Comparison of ENCODE assay signal across 8 mouse cellular contexts in the genomic region with DNA sequence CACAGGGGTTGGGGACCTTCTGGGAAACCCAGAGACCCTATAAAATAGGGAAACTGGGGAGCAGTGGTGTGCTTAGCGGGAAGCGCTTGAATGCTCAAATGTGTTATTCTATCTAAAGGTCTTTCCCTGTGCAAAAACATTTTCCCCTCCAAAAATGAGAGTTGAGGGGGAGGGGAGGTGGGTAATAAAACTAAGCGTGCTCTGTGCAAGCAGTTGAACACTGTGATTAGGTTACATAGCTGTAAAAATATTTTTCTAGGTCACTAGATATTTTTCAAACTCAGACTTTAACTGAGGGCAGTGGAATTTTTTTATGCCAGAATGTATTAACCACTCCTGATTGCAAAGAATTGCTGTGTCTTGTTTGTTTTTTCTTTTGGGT.
DNase-seq lines count a peak whose midpoint lies in the region; ATAC-seq and TF ChIP-seq lines count a peak whose summit lies in the region.

No protein-coding gene starts in this region.

- no peak for DNase-seq in heart, postnatal 36 days
- DNase-seq in layer of hippocampus, adult 8-10 months (ENCODE audit: low spot score in 2 of 2), result no peak
- no peak for DNase-seq in adrenal gland, postnatal 4 days (ENCODE audit: low spot score in 2 of 2)

- ATAC-seq in heart, embryonic 14.5 days (ENCODE audit: insufficient number of reproducible peaks, insufficient read depth, low FRiP score, low read depth), result peak; percentile 9; the same call in 1 of the 2 replicates
- peak; percentile 66; the same call in 1 of the 2 replicates for ATAC-seq in forebrain, embryonic 13.5 days
- no peak for ATAC-seq in liver, embryonic 16.5 days (ENCODE audit: low read depth)
- no peak for ATAC-seq in megakaryocyte progenitor cell, adult 5-6 weeks (replicated peaks; ENCODE audit: poor library complexity)

- TF ChIP-seq POLR2A in ES-Bruce4 (IDR thresholded peaks at IDR 0.05; ENCODE audit: insufficient read depth, low read length), result no peak

- H3K9me3 ChIP-seq in heart, embryonic 14.5 days (ENCODE audit: control insufficient read depth, low read length), result no peaks in the 10 kb centered on the region
- no peaks in the 10 kb centered on the region for H3K9me3 ChIP-seq in ES-Bruce4 (replicated peaks; ENCODE audit: control insufficient read depth, insufficient read depth, low read length, poor library complexity, severe bottlenecking)
- H3K9me3 ChIP-seq in forebrain, embryonic 13.5 days (replicated peaks), result no peaks in the 10 kb centered on the region
- H3K9me3 ChIP-seq in liver, embryonic 16.5 days (replicated peaks; ENCODE audit: control insufficient read depth, low read length), result no peaks in the 10 kb centered on the region

- peak overlapping the region; percentile 21 to 64; a peak in 3 of 4 replicates for H3K27ac ChIP-seq in heart, embryonic 14.5 days (replicated peaks in 1 of 2; ENCODE audit: control insufficient read depth in 1 of 2, insufficient read depth in 1 of 2, low read depth in 2 of 2, low read length in 2 of 2)
- no peak overlapping the region for H3K27ac ChIP-seq in ES-Bruce4 (ENCODE audit: insufficient read depth, low read length)
- peak overlapping the region; percentile 59 for H3K27ac ChIP-seq in forebrain, embryonic 13.5 days
- H3K27ac ChIP-seq in liver, embryonic 16.5 days (ENCODE audit: low read length), result no peak overlapping the region

- H3K4me1 ChIP-seq in heart, embryonic 14.5 days (ENCODE audit: control insufficient read depth in 2 of 2, insufficient read depth in 2 of 2, low read length in 2 of 2), result peaks cover 0 to 2% of the 10 kb centered on the region in 2 experiments; a peak in 1 of 4 replicates
- H3K4me1 ChIP-seq in ES-Bruce4 (ENCODE audit: control insufficient read depth, insufficient read depth, low read length), result peaks cover 2% of the 10 kb centered on the region
- H3K4me1 ChIP-seq in forebrain, embryonic 13.5 days, result peaks cover 5% of the 10 kb centered on the region
- peaks cover 4% of the 10 kb centered on the region; the same call in 1 of the 2 replicates for H3K4me1 ChIP-seq in liver, embryonic 16.5 days (ENCODE audit: control insufficient read depth, low read depth, low read length)

- 25% methylated on average over 3 of the region's 3 CpGs for WGBS in heart, embryonic 14.5 days
- 22% methylated on average over 3 of the region's 3 CpGs for WGBS in forebrain, embryonic 13.5 days
- WGBS in liver, embryonic 16.5 days (ENCODE audit: insufficient replicate concordance), result 19% methylated on average over 3 of the region's 3 CpGs

- H3K4me2 ChIP-seq in heart, embryonic 14.5 days (ENCODE audit: low read length), result peak overlapping the region; percentile 57
- H3K4me2 ChIP-seq in forebrain, embryonic 13.5 days, result peak overlapping the region; percentile 46
- peak overlapping the region; percentile 53 for H3K4me2 ChIP-seq in liver, embryonic 16.5 days (ENCODE audit: low read depth, low read length)

- intact Hi-C loops in heart, postnatal 36 days (cut with DNase I), result loop anchor here (1.0 to 10.0 kb wide), 3 partner anchors 75 to 281 kb away; no protein-coding TSS in a partner anchor

- TF ChIP-seq EP300 in ES-Bruce4 (IDR thresholded peaks at IDR 0.05; ENCODE audit: insufficient read depth, low read depth, low read length), result no peak

- TF ChIP-seq CTCF in ES-Bruce4 (IDR thresholded peaks at IDR 0.05; ENCODE audit: low read depth, low read length), result no peak

- H3K9ac ChIP-seq in heart, embryonic 14.5 days (ENCODE audit: low read length), result no peak overlapping the region
- no peak overlapping the region for H3K9ac ChIP-seq in ES-Bruce4 (ENCODE audit: low read depth, poor library complexity, severe bottlenecking)
- H3K9ac ChIP-seq in forebrain, embryonic 13.5 days, result no peak overlapping the region
- no peak overlapping the region for H3K9ac ChIP-seq in liver, embryonic 16.5 days (ENCODE audit: low read depth, low read length)

- peak overlapping the region; percentile 10 to 29; a peak in 1 of 4 replicates for H3K4me3 ChIP-seq in heart, embryonic 14.5 days (ENCODE audit: control insufficient read depth in 1 of 2, insufficient read depth in 1 of 2, low read depth in 1 of 2, low read length in 2 of 2)
- peak overlapping the region; percentile 47; the same call in 1 of the 2 replicates for H3K4me3 ChIP-seq in ES-Bruce4 (ENCODE audit: low read depth, low read length)
- 0 out of 2 replicates have a peak overlapping the region, but pooled peaks have one; percentile 7 for H3K4me3 ChIP-seq in forebrain, embryonic 13.5 days
- H3K4me3 ChIP-seq in liver, embryonic 16.5 days (ENCODE audit: low read depth, low read length), result peak overlapping the region; percentile 40

- H3K36me3 ChIP-seq in heart, embryonic 14.5 days (ENCODE audit: control insufficient read depth, insufficient read depth, low read length), result no peaks in the 10 kb centered on the region
- H3K36me3 ChIP-seq in ES-Bruce4 (ENCODE audit: control insufficient read depth, insufficient read depth, low read length, poor library complexity, severe bottlenecking), result no peaks in the 10 kb centered on the region
- no peaks in the 10 kb centered on the region for H3K36me3 ChIP-seq in forebrain, embryonic 13.5 days (ENCODE audit: poor library complexity, severe bottlenecking)
- no peaks in the 10 kb centered on the region for H3K36me3 ChIP-seq in liver, embryonic 16.5 days (ENCODE audit: control insufficient read depth, insufficient read depth)

- no peaks in the 10 kb centered on the region for H3K27me3 ChIP-seq in heart, embryonic 14.5 days (ENCODE audit: control insufficient read depth, insufficient read depth, low read length)
- H3K27me3 ChIP-seq in ES-Bruce4 (ENCODE audit: control insufficient read depth, insufficient read depth, low read length, poor library complexity, severe bottlenecking), result no peaks in the 10 kb centered on the region
- no peaks in the 10 kb centered on the region for H3K27me3 ChIP-seq in forebrain, embryonic 13.5 days
- no peaks in the 10 kb centered on the region for H3K27me3 ChIP-seq in liver, embryonic 16.5 days (ENCODE audit: control insufficient read depth, insufficient read depth, low read depth, low read length)

Comparison
In these comparisons a context has a peak if more than half of its experiments do, and no peak if none do; other contexts are left out.
1. ATAC-seq: peak in heart, embryonic 14.5 days (single experiment) and forebrain, embryonic 13.5 days (single experiment); none in liver, embryonic 16.5 days (single experiment) and megakaryocyte progenitor cell, adult 5-6 weeks (single experiment).
2. H3K27ac ChIP-seq: peak in heart, embryonic 14.5 days (2 of 2) and forebrain, embryonic 13.5 days (single experiment); none in ES-Bruce4 (single experiment) and liver, embryonic 16.5 days (single experiment).
3. Peak in every context shown above with its lines, with median percentiles within 50 percentile points of each other: H3K4me2 ChIP-seq and H3K4me3 ChIP-seq.